Mouse (Mus musculus) neutrophil, adult 59 days (primary cell): ENCODE results near the gene AC131692.1. TPM values are rescaled to one million over a fixed set of nuclear protein-coding genes. Genes with fewer than 3 reads are reported as not detected.

Experiments used
- total RNA-seq, 2 experiments: library from RNA; stranded (reverse); gene quantifications; 1 replicate in 1 of 2; 2 replicates in 1 of 2; pipeline ENCODE4 v1.2.4; 2023

The AC131692.1 gene
- total RNA-seq, 2 experiments from 2014 or later: 1.1 to 1.9 TPM

Other genes starting within 250 kb of the AC131692.1 start
- 10 to 100 TPM; 56.7 to 60.3 TPM for gene Frmd8, start 219.1 kb upstream of the AC131692.1 start, total RNA-seq
- 10 to 100 TPM; 54.1 to 58.0 TPM for gene Slc25a45, start 216.6 kb upstream of the AC131692.1 start, total RNA-seq
- 1 to 10 TPM; 1.6 to 2.0 TPM for gene Tigd3, start 200.3 kb upstream of the AC131692.1 start, total RNA-seq
- gene Dpf2, start 181.4 kb upstream of the AC131692.1 start, total RNA-seq: 100 to 1,000 TPM; 109 to 122 TPM
- gene Cdc42ep2, start 169.6 kb upstream of the AC131692.1 start, total RNA-seq: 1 to 10 TPM; 4.5 to 5.0 TPM
- 10 to 100 TPM; 30.9 to 35.0 TPM for gene Pola2, start 130.2 kb upstream of the AC131692.1 start, total RNA-seq
- 1 to 10 TPM; 2.0 to 2.5 TPM for gene Slc22a20, start 108.3 kb upstream of the AC131692.1 start, total RNA-seq
- gene Capn1, start 78.5 kb upstream of the AC131692.1 start, total RNA-seq: 100 to 1,000 TPM; 247 to 265 TPM
- 10 to 100 TPM; 45.6 to 51.2 TPM for gene Syvn1, start 47.8 kb upstream of the AC131692.1 start, total RNA-seq
- gene Mrpl49, start 36.6 kb upstream of the AC131692.1 start, total RNA-seq: 10 to 100 TPM; 15.8 to 16.7 TPM
- 1,000 to 10,000 TPM; 1,540 to 1,651 TPM for gene Fau, start 36.6 kb upstream of the AC131692.1 start, total RNA-seq
- 10 to 100 TPM; 11.2 to 11.7 TPM for gene Znhit2, start 33.2 kb upstream of the AC131692.1 start, total RNA-seq
- gene Tm7sf2, start 26.0 kb upstream of the AC131692.1 start, total RNA-seq: 1 to 10 TPM; 9.6 to 9.7 TPM
- gene Vps51, start 17.2 kb upstream of the AC131692.1 start, total RNA-seq: 10 to 100 TPM; 70.3 to 87.1 TPM
- not detected for gene Tmem262, start 14.4 kb upstream of the AC131692.1 start, total RNA-seq
- under 1 TPM in 1 of 2 experiments, not detected in 1; 0.71 TPM for gene Gm28374, start 12.2 kb upstream of the AC131692.1 start, total RNA-seq
- 10 to 100 TPM; 38.5 to 39.7 TPM for gene Zfpl1, start 9.5 kb upstream of the AC131692.1 start, total RNA-seq
- gene Cdca5, start 9.4 kb upstream of the AC131692.1 start, total RNA-seq: 10 to 100 TPM; 26.1 to 30.9 TPM
- under 1 TPM; 0.49 to 0.60 TPM for gene Naaladl1, start 11.4 kb downstream of the AC131692.1 start, total RNA-seq
- gene Sac3d1, start 24.2 kb downstream of the AC131692.1 start, total RNA-seq: 1 to 10 TPM; 5.2 to 6.0 TPM
- gene Snx15, start 33.9 kb downstream of the AC131692.1 start, total RNA-seq: 10 to 100 TPM; 13.6 to 17.3 TPM
- under 1 TPM in 1 of 2 experiments, not detected in 1; 0.42 TPM for gene Batf2, start 46.6 kb downstream of the AC131692.1 start, total RNA-seq
- 10 to 100 TPM; 11.0 to 12.8 TPM for gene Arl2, start 47.1 kb downstream of the AC131692.1 start, total RNA-seq
- not detected for gene Majin, start 90.0 kb downstream of the AC131692.1 start, total RNA-seq
- not detected for gene Gpha2, start 132.0 kb downstream of the AC131692.1 start, total RNA-seq
- 10 to 100 TPM; 14.6 to 20.9 TPM for gene Ppp2r5b, start 141.5 kb downstream of the AC131692.1 start, total RNA-seq
- gene Atg2a, start 147.2 kb downstream of the AC131692.1 start, total RNA-seq: 100 to 1,000 TPM; 186 to 206 TPM
- 100 to 1,000 TPM; 224 to 254 TPM for gene Ehd1, start 182.3 kb downstream of the AC131692.1 start, total RNA-seq
- gene Cdc42bpg, start 212.0 kb downstream of the AC131692.1 start, total RNA-seq: 10 to 100 TPM; 10.1 to 13.7 TPM
- 10 to 100 TPM; 20.2 to 21.2 TPM for gene Men1, start 240.6 kb downstream of the AC131692.1 start, total RNA-seq
- gene Map4k2, start 246.7 kb downstream of the AC131692.1 start, total RNA-seq: 100 to 1,000 TPM; 393 to 423 TPM